Mouse (Mus musculus) erythroblast, embryonic 14.5 days (primary cell): Measurements from ENCODE around the gene Eif6.

Experiments
- GATA1 ChIP-seq: IDR thresholded peaks from 2 replicates; pipeline ENCODE4 v1.6.1; 2012; ENCODE audit warnings: low read length, inconsistent platforms, mixed read lengths
- TAL1 ChIP-seq: IDR thresholded peaks from 3 replicates; pipeline ENCODE4 v1.6.1; 2012; ENCODE audit warnings: low read length, inconsistent platforms, mixed read lengths

DNA sequence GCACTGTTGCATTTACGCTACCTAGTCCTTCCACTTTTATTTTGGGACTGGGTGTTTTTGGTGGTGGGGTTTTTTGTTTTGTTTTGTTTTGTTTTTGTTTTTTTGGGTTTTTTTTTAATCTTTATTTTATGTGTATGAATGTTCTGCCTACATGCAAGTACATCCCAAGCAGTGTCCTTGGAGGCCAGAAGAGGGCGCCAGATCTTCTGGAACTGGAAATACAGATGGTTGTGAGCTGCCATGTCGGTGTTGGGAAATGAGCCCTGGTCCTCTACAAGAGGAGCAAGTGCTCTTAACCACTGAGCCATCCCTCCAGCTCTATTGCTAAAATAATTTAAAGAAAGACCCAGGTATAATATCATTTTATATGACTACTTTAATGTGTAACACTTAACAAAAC lies 24.0 kb downstream of the Eif6 start:
- no peak for TF ChIP-seq TAL1
- no peak for TF ChIP-seq GATA1
